Mouse (Mus musculus): ENCODE results near the gene Rbms1.

- TF ChIP-seq CTCF (IDR thresholded peaks at IDR 0.05; ENCODE audit: extremely low read depth, insufficient read depth, insufficient read length, insufficient replicate concordance) (no peak), POLR2A (IDR thresholded peaks at IDR 0.05; ENCODE audit: low read depth, low read length) (no peak)
Measured at GRCm38 (mm10) chr2:60858116-60858515, 104.9 kb downstream of the Rbms1 start.
